Mouse (Mus musculus) thymus, postnatal 0 days (tissue): ENCODE results near the gene Olfr168. TPM values are rescaled to one million over a fixed set of nuclear protein-coding genes. Genes with fewer than 3 reads are reported as not detected.
"Not testable (repeated sequence)": the region's sequence is repeated elsewhere in the genome, so short reads cannot be mapped to it uniquely, and the experiment has no call there.

ENCODE experiments used
- DNase-seq: peaks from one replicate; pipeline ENCODE4 v3.0.0-alpha.2; 2015; ENCODE audit warnings: low spot score
- polyA plus RNA-seq: library from polyadenylated mRNA; unstranded; fragments of >200 nt; fragmentation: Nextera tagmentation; extraction: Ambion mirVana; gene quantifications from 2 replicates; pipeline ENCODE4 v1.2.1, GENCODE M21; 2015

The Olfr168 gene
- polyA plus RNA-seq: not detected in 2 replicates

- no peak for DNase-seq
These were observed at the start of gene Olfr168 for GRCm38 (mm10) chr16:19535455-19535854. Olfr168 (minus strand) TSS chr16:19535555.

- not testable (repeated sequence) for DNase-seq
These were observed 36.4 kb upstream of the Olfr168 start, which contains the start of gene Olfr169 for GRCm38 (mm10) chr16:19571709-19572108. Olfr169 (minus strand) TSS chr16:19571809.

- DNase-seq: not testable (repeated sequence)
These were observed 18.1 kb upstream of the Olfr168 start for GRCm38 (mm10) chr16:19553429-19553828.

GRCm38 (mm10) chr16:19552246-19552645 is 16.9 kb upstream of the Olfr168 start:
- not testable (repeated sequence) for DNase-seq

- DNase-seq: no peak
These were observed 13.2 kb downstream of the Olfr168 start, which contains the start of gene Olfr167 for GRCm38 (mm10) chr16:19522166-19522565. Olfr167 (minus strand) TSS chr16:19522266.

- no peak for DNase-seq
These were observed 52.0 kb downstream of the Olfr168 start, which contains the start of gene Olfr166 for GRCm38 (mm10) chr16:19483394-19483793. Olfr166 (plus strand) TSS chr16:19483694.

Other genes with a start within 250 kb of the Olfr168 start
- gene Olfr164, start 221.5 kb downstream of the Olfr168 start, polyA plus RNA-seq: not detected in 2 replicates
- gene Olfr165, start 112.4 kb downstream of the Olfr168 start, polyA plus RNA-seq: not detected in 2 replicates
- not detected in 2 replicates for gene Olfr166, start 51.9 kb downstream of the Olfr168 start, polyA plus RNA-seq
- gene Olfr167, start 13.3 kb downstream of the Olfr168 start, polyA plus RNA-seq: not detected in 2 replicates
- gene Olfr169, start 36.3 kb upstream of the Olfr168 start, polyA plus RNA-seq: not detected in 2 replicates
- gene Olfr170, start 76.3 kb upstream of the Olfr168 start, polyA plus RNA-seq: not detected in 2 replicates
- not detected in 2 replicates for gene Olfr171, start 94.4 kb upstream of the Olfr168 start, polyA plus RNA-seq
- 0.04 and 0.06 TPM in 2 replicates for gene Lamp3, start 170.8 kb upstream of the Olfr168 start, polyA plus RNA-seq
- gene B3gnt5, start 224.7 kb upstream of the Olfr168 start, polyA plus RNA-seq: 1.6 and 2.7 TPM in 2 replicates